Mouse (Mus musculus) 3134 (cell line): ENCODE measurements around the gene Cd81.

Experiments used
- DNase-seq: peaks from one replicate; pipeline ENCODE4 v3.0.0-alpha.2; 2011; ENCODE audit warnings: low spot score; ENCODE audit not compliant: insufficient read length; ENCODE audit errors: extremely low read depth

Cd81 gene

GRCm38 (mm10) chr7:143020040-143020439 lies 32.5 kb upstream of the Cd81 start:
- no peak for DNase-seq

- DNase-seq, result no peak
Observed at GRCm38 (mm10) chr7:143020764-143021163, 31.8 kb upstream of the Cd81 start.

GRCm38 (mm10) chr7:143021356-143022164 lies 31.0 kb upstream of the Cd81 start:
- DNase-seq, result no peak

GRCm38 (mm10) chr7:143023499-143023898 lies 29.0 kb upstream of the Cd81 start:
- DNase-seq, result no peak

- no peak for DNase-seq
Observed at GRCm38 (mm10) chr7:143024293-143024692, 28.2 kb upstream of the Cd81 start.

GRCm38 (mm10) chr7:143025496-143025895 lies 27.0 kb upstream of the Cd81 start:
- peak; percentile 52 for DNase-seq

- no peak for DNase-seq
Observed at GRCm38 (mm10) chr7:143027196-143027595, 25.3 kb upstream of the Cd81 start.

- no peak for DNase-seq
Observed at GRCm38 (mm10) chr7:143031816-143032215, 20.7 kb upstream of the Cd81 start.

GRCm38 (mm10) chr7:143033581-143033980 lies 19.0 kb upstream of the Cd81 start:
- DNase-seq, result no peak

- no peak for DNase-seq
Observed at GRCm38 (mm10) chr7:143034112-143034511, 18.4 kb upstream of the Cd81 start.

- DNase-seq, result no peak
Observed at GRCm38 (mm10) chr7:143034519-143035450, 17.8 kb upstream of the Cd81 start.

GRCm38 (mm10) chr7:143036787-143037186 lies 15.8 kb upstream of the Cd81 start:
- DNase-seq, result no peak

- no peak for DNase-seq
Observed at GRCm38 (mm10) chr7:143037306-143037705, 15.2 kb upstream of the Cd81 start.

GRCm38 (mm10) chr7:143038174-143038931 lies 14.2 kb upstream of the Cd81 start:
- no peak for DNase-seq

- no peak for DNase-seq
Observed at GRCm38 (mm10) chr7:143040561-143040960, 12.0 kb upstream of the Cd81 start.

GRCm38 (mm10) chr7:143041138-143041822 lies 11.3 kb upstream of the Cd81 start:
- DNase-seq, result no peak

- DNase-seq, result no peak
Observed at GRCm38 (mm10) chr7:143042089-143042488, 10.4 kb upstream of the Cd81 start.

GRCm38 (mm10) chr7:143042897-143043300 lies 9.6 kb upstream of the Cd81 start:
- no peak for DNase-seq

GRCm38 (mm10) chr7:143044049-143044825 lies 8.3 kb upstream of the Cd81 start:
- DNase-seq, result peak; percentile 56

GRCm38 (mm10) chr7:143044826-143045206 lies 7.7 kb upstream of the Cd81 start:
- DNase-seq, result no peak
